Mouse (Mus musculus): ENCODE measurements at regions not wholly inside any gene's neighbourhood (a gene's known extent, or its start where the extent isn't known, plus 50 kb on each side); places are given as distances from the start of the nearest gene placed in this dataset.
"Not testable (repeated sequence)": the region's sequence is repeated elsewhere in the genome, so short reads cannot be mapped to it uniquely, and the experiment has no call there.

DNA sequence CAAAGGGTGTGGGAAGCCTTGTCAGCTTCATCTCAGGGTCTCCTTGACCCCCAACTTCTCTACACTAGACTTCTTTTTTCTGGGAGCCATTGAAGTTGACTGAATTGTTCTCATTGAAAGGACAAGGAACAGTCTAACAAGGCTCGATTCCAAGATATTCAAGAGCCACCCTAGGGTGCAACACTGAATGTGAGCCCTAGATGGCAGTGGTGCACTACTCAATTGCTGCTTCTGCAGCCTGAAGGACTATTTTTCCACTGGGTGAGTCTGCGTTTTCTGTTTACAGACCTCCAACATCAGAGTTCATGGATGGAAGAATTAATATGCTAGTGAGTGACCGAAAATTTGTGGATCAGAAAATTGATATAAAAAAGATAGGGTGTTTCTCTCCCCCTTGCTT lies 161.5 kb downstream of the Hpcal1 start:
- not testable (repeated sequence) for H3K4me1 ChIP-seq; H3K9ac ChIP-seq; H3K36me3 ChIP-seq; ATAC-seq (ENCODE audit: low FRiP score); H3K4me2 ChIP-seq (replicated peaks); H3K4me3 ChIP-seq; H3K27ac ChIP-seq; H3K27me3 ChIP-seq
- WGBS = 67% methylated on average over 3 of the region's 3 CpGs
- H3K9me3 ChIP-seq (replicated peaks) = peaks cover 23% of the 10 kb centered on the region

DNA sequence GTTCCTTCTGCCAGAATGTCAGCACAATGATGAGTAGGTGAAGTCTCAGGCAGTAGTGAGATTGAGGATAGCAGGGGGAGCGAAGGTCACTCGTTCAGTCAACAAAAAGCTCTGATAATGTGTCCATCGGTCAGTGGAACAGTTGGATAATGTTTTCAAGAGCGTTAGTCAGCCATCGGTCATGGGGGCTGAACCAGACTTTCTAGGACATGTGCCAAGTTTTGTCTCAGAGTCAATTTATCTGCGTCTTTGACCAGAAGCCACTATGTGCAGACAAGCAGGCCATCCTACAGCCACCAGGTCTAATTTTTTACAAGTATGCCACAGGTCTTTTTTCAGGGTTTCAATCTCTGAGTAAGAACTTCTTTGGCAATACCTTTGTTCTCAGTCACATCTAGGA lies 181.8 kb downstream of the Hpcal1 start:
- not testable (repeated sequence) for H3K36me3 ChIP-seq; H3K9ac ChIP-seq; H3K9me3 ChIP-seq (replicated peaks); ATAC-seq (ENCODE audit: low FRiP score); H3K27ac ChIP-seq; H3K27me3 ChIP-seq; H3K4me2 ChIP-seq (replicated peaks); H3K4me3 ChIP-seq; H3K4me1 ChIP-seq
- WGBS = 90% methylated on average over 6 of the region's 6 CpGs

DNA sequence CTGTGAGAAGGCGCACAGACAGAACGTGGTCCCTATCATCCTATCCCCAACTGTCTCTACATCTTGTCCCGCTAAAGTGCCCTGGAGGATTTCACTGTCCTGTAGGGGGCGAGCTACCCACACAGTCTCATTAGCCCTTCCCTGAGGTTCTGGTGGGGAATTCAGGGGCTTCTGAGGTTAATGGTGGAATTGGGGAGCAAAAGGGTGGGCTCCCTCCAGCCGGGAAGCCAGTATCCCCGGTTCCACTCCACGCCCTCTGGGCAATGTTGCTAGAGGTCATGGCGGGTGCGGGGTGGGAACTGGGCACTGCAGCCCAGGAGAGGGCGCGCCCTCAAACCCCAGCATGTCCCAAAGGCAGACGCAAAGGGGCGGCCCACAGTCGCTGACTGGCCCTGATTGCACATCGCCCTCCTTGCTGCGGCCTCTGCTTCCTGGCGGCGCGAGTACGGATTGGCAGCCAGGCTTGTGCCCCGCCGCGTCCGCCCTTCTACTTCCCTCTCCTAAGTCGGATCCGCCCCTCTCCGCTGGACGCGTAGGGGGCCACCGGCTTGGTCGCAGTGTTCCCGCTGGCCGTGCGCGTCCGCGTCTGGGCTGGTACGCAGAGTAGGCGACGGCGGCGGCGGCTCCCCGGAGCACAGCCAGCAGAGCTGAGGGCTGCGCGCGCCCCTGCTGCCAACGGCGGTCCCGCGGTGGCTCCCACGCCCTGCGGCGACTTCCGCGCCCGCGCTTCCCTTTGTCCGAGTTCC lies 190.9 kb downstream of the Hpcal1 start:
- Histone ChIP-seq H3K27ac (peak overlapping the region; percentile 86), H3K9me3 (replicated peaks) (peaks cover 13% of the 10 kb centered on the region), H3K4me1 (no peaks in the 10 kb centered on the region), H3K4me3 (peak overlapping the region; percentile 72), H3K36me3 (no peaks in the 10 kb centered on the region), H3K9ac (peak overlapping the region; percentile 83), H3K27me3 (no peaks in the 10 kb centered on the region), H3K4me2 (replicated peaks) (peak overlapping the region; percentile 51)
- peak; percentile 100 for ATAC-seq (ENCODE audit: low FRiP score)
- WGBS = under 1% methylated on average over 54 of the region's 59 CpGs

DNA sequence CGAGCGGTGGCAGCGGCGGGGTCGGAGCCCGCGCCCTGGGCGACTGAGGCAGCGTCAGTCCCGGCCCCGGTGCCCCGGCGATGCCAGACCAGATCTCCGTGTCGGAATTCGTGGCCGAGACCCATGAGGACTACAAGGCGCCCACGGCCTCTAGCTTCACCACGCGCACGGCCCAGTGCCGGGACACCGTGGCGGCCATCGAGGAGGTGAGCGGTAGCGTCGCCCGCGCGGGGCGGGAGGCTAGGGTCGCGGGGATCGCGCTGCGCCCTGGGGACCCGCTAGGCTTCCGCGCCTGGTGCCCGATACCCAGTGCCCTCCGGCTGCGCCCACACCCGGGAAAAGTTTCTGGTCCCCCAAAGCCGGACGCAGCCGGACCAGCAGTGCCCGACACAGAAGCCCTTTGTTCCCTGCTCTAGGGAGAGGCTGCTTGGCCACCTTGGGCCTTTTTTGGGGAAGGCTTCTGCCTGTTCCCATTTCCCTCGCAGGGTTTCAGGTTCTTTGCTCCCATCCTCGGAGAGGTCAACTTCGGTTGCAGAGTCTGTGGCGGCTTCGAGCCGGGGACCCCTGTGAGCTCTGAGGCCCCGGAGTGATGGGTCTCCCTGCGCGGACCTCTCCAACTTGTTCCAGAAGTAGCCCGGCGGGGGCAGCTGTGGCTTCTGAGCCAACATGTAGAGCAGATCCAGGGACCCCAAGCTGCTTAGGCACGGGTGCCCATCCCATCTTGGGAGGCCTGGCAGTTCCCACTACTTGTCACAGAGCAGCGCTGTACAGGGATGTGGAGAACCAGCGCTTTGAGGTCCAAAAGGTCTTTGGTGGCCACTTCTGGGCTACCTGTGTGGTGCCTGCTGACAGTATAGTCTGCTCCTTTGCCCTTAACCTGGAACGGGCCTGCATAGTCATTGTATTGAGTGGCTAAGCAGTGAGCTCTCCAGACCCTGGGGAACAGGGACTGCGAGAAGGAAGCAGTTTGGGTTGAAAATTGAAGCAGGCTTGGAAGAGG lies 191.8 kb downstream of the Hpcal1 start:
- peak overlapping the region; percentile 83 for H3K9ac ChIP-seq
- ATAC-seq (ENCODE audit: low FRiP score) = peak; percentile 49; the same call in 1 of the 2 replicates
- H3K36me3 ChIP-seq, H3K4me1 ChIP-seq, H3K27me3 ChIP-seq: not testable (repeated sequence)
- 3% methylated on average over 65 of the region's 65 CpGs for WGBS
- peak overlapping the region; percentile 51 for H3K4me2 ChIP-seq (replicated peaks)
- H3K27ac ChIP-seq = peak overlapping the region; percentile 86
- peak overlapping the region; percentile 72 for H3K4me3 ChIP-seq
- peaks cover 18% of the 10 kb centered on the region for H3K9me3 ChIP-seq (replicated peaks)

DNA sequence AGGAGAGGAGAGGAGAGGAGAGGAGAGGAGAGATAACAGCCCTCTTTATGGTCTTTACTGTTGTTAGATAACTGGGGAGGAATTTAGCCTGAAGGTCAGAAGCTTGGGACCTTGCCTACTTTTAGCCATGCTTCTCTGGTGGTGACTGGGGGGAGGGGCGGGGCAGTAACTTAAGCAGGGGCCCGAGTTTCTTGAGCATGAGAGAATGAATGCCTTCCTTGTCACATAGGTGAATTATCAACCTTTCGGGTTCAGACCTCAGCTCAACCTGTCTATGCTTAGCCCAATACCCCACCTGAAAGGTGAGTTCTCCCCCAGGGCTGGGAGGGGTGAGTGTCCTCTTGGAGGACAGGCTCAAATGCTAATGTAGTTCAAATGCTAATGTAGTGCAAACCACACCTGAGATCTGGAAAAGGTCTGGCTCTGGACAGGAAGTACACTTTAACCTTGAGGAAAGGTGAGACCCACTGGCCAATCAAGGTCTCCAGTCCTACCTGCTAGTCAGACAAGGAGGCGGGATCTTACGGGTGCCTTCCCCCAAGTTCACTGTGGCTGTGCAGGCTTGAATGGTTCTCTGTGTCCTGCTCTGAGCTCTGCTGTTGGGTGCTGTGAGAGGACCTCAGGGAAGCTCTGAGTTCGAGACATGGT lies 201.1 kb downstream of the Hpcal1 start:
- H3K4me1 ChIP-seq; H3K27me3 ChIP-seq; H3K4me2 ChIP-seq (replicated peaks); H3K9ac ChIP-seq; H3K27ac ChIP-seq; ATAC-seq (ENCODE audit: low FRiP score); H3K4me3 ChIP-seq: not testable (repeated sequence)
- H3K9me3 ChIP-seq (replicated peaks) = peaks cover 54% of the 10 kb centered on the region
- WGBS = 96% methylated on average over 6 of the region's 6 CpGs
- H3K36me3 ChIP-seq = peaks cover 28% of the 10 kb centered on the region

- ATAC-seq (ENCODE audit: low FRiP score); H3K9ac ChIP-seq; H3K27ac ChIP-seq; H3K4me2 ChIP-seq (replicated peaks); H3K4me3 ChIP-seq; H3K4me1 ChIP-seq; H3K27me3 ChIP-seq: not testable (repeated sequence)
- Histone ChIP-seq H3K36me3 (peaks cover 23% of the 10 kb centered on the region), H3K9me3 (replicated peaks) (peaks cover 25% of the 10 kb centered on the region)
- WGBS = 94% methylated on average over 3 of the region's 3 CpGs
Observed at GRCm38 (mm10) chr12:17913058-17913457, 222.4 kb downstream of the Hpcal1 start.

Data from hindbrain, embryonic 12.5 days (tissue).